Mouse (Mus musculus): ENCODE data around the gene Tut1. TPM values are rescaled to one million over a fixed set of nuclear protein-coding genes. Genes with fewer than 3 reads are reported as not detected.
A peak's percentile ranks its signal among the peaks of the same experiment; 100 is the strongest.

The Tut1 gene
- total RNA-seq, 2 experiments from 2014 or later, result 6.0 to 7.7 TPM

GRCm38 (mm10) chr19:8980771-8981170 lies 27.1 kb downstream of the Tut1 start:
- intact Hi-C loops (cut with DNase I), result no loop called here

GRCm38 (mm10) chr19:8981450-8982168 lies 28.0 kb downstream of the Tut1 start:
- intact Hi-C loops (cut with DNase I), result no loop called here

More at GRCm38 (mm10) chr19:8980771-8981170, 27.1 kb downstream of the Tut1 start:
- no peak for DNase-seq

GRCm38 (mm10) chr19:8982303-8983149 lies 28.9 kb downstream of the Tut1 start:
- DNase-seq, result no peak
- intact Hi-C loops (cut with DNase I), result no loop called here

More at GRCm38 (mm10) chr19:8981450-8982168, 28.0 kb downstream of the Tut1 start:
- peak in 1 of 2 experiments; percentile 58 for DNase-seq

GRCm38 (mm10) chr19:8983150-8983650 lies 29.6 kb downstream of the Tut1 start:
- intact Hi-C loops (cut with DNase I), result no loop called here
- DNase-seq, result peak in 1 of 2 experiments; percentile 54

GRCm38 (mm10) chr19:8984255-8984868 lies 30.7 kb downstream of the Tut1 start:
- intact Hi-C loops (cut with DNase I), result no loop called here
- peak in 1 of 2 experiments; percentile 61 for DNase-seq

- DNase-seq, result no peak
- intact Hi-C loops (cut with DNase I), result no loop called here
Observed at GRCm38 (mm10) chr19:8985891-8986290, 32.2 kb downstream of the Tut1 start.

- intact Hi-C loops (cut with DNase I), result no loop called here
- peak in 1 of 2 experiments; percentile 66 for DNase-seq
Observed at GRCm38 (mm10) chr19:8987816-8988215, 34.2 kb downstream of the Tut1 start.

- intact Hi-C loops (cut with DNase I), result no loop called here
Observed at GRCm38 (mm10) chr19:8988346-8989065, 34.9 kb downstream of the Tut1 start.

GRCm38 (mm10) chr19:8989066-8989566 lies 35.5 kb downstream of the Tut1 start, which contains the start of gene Ahnak:
TSS of gene Ahnak (plus strand) at chr19:8989284.
- intact Hi-C loops (cut with DNase I), result no loop called here
- DNase-seq, result peak; percentile 85 to 88

More at GRCm38 (mm10) chr19:8988346-8989065, 34.9 kb downstream of the Tut1 start:
- DNase-seq, result peak in 1 of 2 experiments; percentile 47

GRCm38 (mm10) chr19:8989567-8990431 lies 36.2 kb downstream of the Tut1 start:
- intact Hi-C loops (cut with DNase I), result loop anchor here (5.0 kb wide), 1 partner anchor 93 kb away; no protein-coding TSS in a partner anchor
- peak; percentile 87 to 94 for DNase-seq

GRCm38 (mm10) chr19:8990432-8991102 lies 36.9 kb downstream of the Tut1 start:
- intact Hi-C loops (cut with DNase I), result loop anchor here (5.0 kb wide), 1 partner anchor 92 kb away; no protein-coding TSS in a partner anchor
- DNase-seq, result no peak

GRCm38 (mm10) chr19:8991245-8991870 lies 37.7 kb downstream of the Tut1 start:
- intact Hi-C loops (cut with DNase I), result loop anchor here (5.0 kb wide), 1 partner anchor 91 kb away; no protein-coding TSS in a partner anchor
- no peak for DNase-seq

GRCm38 (mm10) chr19:8991871-8992735 lies 38.5 kb downstream of the Tut1 start:
- peak; percentile 39 to 46 for DNase-seq

GRCm38 (mm10) chr19:8992769-8993624 lies 39.4 kb downstream of the Tut1 start:
- intact Hi-C loops (cut with DNase I), result loop anchor here (5.0 kb wide), 1 partner anchor 89 kb away; no protein-coding TSS in a partner anchor
- DNase-seq, result peak; percentile 82 to 91

More at GRCm38 (mm10) chr19:8991871-8992735, 38.5 kb downstream of the Tut1 start:
- intact Hi-C loops (cut with DNase I), result loop anchor here (5.0 kb wide), 1 partner anchor 90 kb away; no protein-coding TSS in a partner anchor

GRCm38 (mm10) chr19:8993625-8993912 lies 39.9 kb downstream of the Tut1 start:
- DNase-seq, result no peak
- intact Hi-C loops (cut with DNase I), result loop anchor here (5.0 kb wide), 1 partner anchor 89 kb away; no protein-coding TSS in a partner anchor

All from gastrocnemius, postnatal 36 days (tissue).